ENCODE assay signal across 13 mouse cellular contexts in genomic region chr8:47967045-47967920, GRCm38 (mm10). TPM values are rescaled to one million over a fixed set of nuclear protein-coding genes. Genes with fewer than 3 reads are reported as not detected.
DNase-seq lines count a peak whose midpoint lies in the region.
"Had no signal": no experiment of that assay in that cellular context is flagged by ENCODE, and none has a peak within 500 bp of the region (broad histone marks: within the 10 kb centered on the region; RNA-seq: fewer than 3 reads in every experiment).

No protein-coding gene starts in this region.

- DNase-seq in cerebellum, postnatal 10 days = peak; percentile 55 to 62
- no peak for DNase-seq in cerebellum, adult 9-10 months
- DNase-seq in kidney, adult 11 months = peak; percentile 81
- no peak for DNase-seq in kidney, postnatal 4 days
- DNase-seq in kidney, adult 8-10 months = peak; percentile 82 to 87
- peak; percentile 77 to 88 for DNase-seq in kidney, postnatal 36 days
- DNase-seq in gastrocnemius, postnatal 10 days = no peak
- no peak for DNase-seq in layer of hippocampus, adult 9-10 months (ENCODE audit: low spot score)
- DNase-seq: adrenal gland, postnatal 14 days; cerebellum, adult 2 months; embryo, embryonic 11 days; lung, embryonic 14.5 days; right cerebral cortex, postnatal 4 days had no signal

RNA-seq across cellular contexts. Expression of gene Wwc2, which starts 23.4 kb away (rescaled TPM):
- 10 to 100 TPM; 12.8 to 14.6 TPM for total RNA-seq in gastrocnemius, postnatal 10 days (2021)

Comparison
In these comparisons a context has a peak if more than half of its experiments do, and no peak if none do; other contexts are left out.
1. DNase-seq: peak in cerebellum, postnatal 10 days (2 of 2), kidney, adult 11 months (single experiment), kidney, adult 8-10 months (2 of 2) and kidney, postnatal 36 days (2 of 2); none in cerebellum, adult 9-10 months (single experiment), kidney, postnatal 4 days (0 of 2), gastrocnemius, postnatal 10 days (single experiment) and layer of hippocampus, adult 9-10 months (single experiment).